Mouse (Mus musculus) subcutaneous adipose tissue, adult 2 months (tissue): ENCODE data around the gene Olfr362. TPM values are rescaled to one million over a fixed set of nuclear protein-coding genes. Genes with fewer than 3 reads are reported as not detected.

ENCODE experiments used
- polyA plus RNA-seq: library from polyadenylated mRNA; depleted of rRNA; stranded (reverse); fragments of >200 nt; gene quantifications from 2 replicates; pipeline ENCODE4 v1.2.3, GENCODE M21; 2012; ENCODE audit warnings: low replicate concordance; rRNA removed

Olfr362 gene
- not detected in 2 replicates for polyA plus RNA-seq

GRCm38 (mm10) chr2:37117810-37118209 is at the start of gene Olfr362:
TSS of gene Olfr362 (minus strand) at chr2:37117910.

GRCm38 (mm10) chr2:37139022-37139421 is 21.3 kb upstream of the Olfr362 start, which contains the start of gene Olfr364-ps1:
TSS of gene Olfr364-ps1 (plus strand) at chr2:37139322.

GRCm38 (mm10) chr2:37089190-37089589 is 28.5 kb downstream of the Olfr362 start, which contains the start of gene Olfr361:
TSS of gene Olfr361 (minus strand) at chr2:37089290.

GRCm38 (mm10) chr2:37065446-37065845 is 52.3 kb downstream of the Olfr362 start, which contains the start of gene Olfr360:
TSS of gene Olfr360 (plus strand) at chr2:37065746.

Other genes with a start within 250 kb of the Olfr362 start
- gene Olfr352, start 249.4 kb downstream of the Olfr362 start, polyA plus RNA-seq: not detected in 2 replicates
- gene Olfr353, start 225.0 kb downstream of the Olfr362 start, polyA plus RNA-seq: not detected in 2 replicates
- not detected in 2 replicates for gene Olfr354, start 212.2 kb downstream of the Olfr362 start, polyA plus RNA-seq
- gene Olfr355, start 189.0 kb downstream of the Olfr362 start, polyA plus RNA-seq: not detected in 2 replicates
- gene Olfr356, start 180.8 kb downstream of the Olfr362 start, polyA plus RNA-seq: not detected in 2 replicates
- gene Olfr357, start 124.1 kb downstream of the Olfr362 start, polyA plus RNA-seq: not detected in 2 replicates
- not detected in 2 replicates for gene Olfr358, start 108.6 kb downstream of the Olfr362 start, polyA plus RNA-seq
- not detected in 2 replicates for gene Olfr360, start 52.2 kb downstream of the Olfr362 start, polyA plus RNA-seq
- gene Olfr361, start 28.6 kb downstream of the Olfr362 start, polyA plus RNA-seq: not detected in 2 replicates
- not detected in 2 replicates for gene Olfr364-ps1, start 21.4 kb upstream of the Olfr362 start, polyA plus RNA-seq
- not detected in 2 replicates for gene Olfr365, start 70.3 kb upstream of the Olfr362 start, polyA plus RNA-seq
- gene Olfr366, start 93.7 kb upstream of the Olfr362 start, polyA plus RNA-seq: not detected in 2 replicates
- not detected in 2 replicates for gene Olfr368, start 208.6 kb upstream of the Olfr362 start, polyA plus RNA-seq
- 10.7 and 13.6 TPM in 2 replicates for gene Pdcl, start 241.4 kb upstream of the Olfr362 start, polyA plus RNA-seq